Mouse (Mus musculus) midbrain, embryonic 11.5 days (tissue): ENCODE data around the gene Agtpbp1. TPM values are rescaled to one million over a fixed set of nuclear protein-coding genes. Genes with fewer than 3 reads are reported as not detected.

Source experiments
- ATAC-seq: fragments of 200-750 bp; cut with Nextera tagmentation; 2 replicates; pipeline ENCODE4 v1.8.0; 2017; ENCODE audit warnings: moderate TSS enrichment, moderate library complexity; ENCODE audit not compliant: low FRiP score
- DNase-seq: peaks from one replicate; pipeline ENCODE4 v3.0.0; 2015; ENCODE audit warnings: low spot score; ENCODE audit errors: missing footprints
- H3K27ac ChIP-seq: fragments of 300-500 bp; sonication (generic); 2 replicates; pipeline ENCODE4 v1.5.1; 2014; ENCODE audit warnings: low read depth, low read length
- H3K27me3 ChIP-seq: fragments of 300-500 bp; sonication (generic); 2 replicates; pipeline ENCODE4 v1.6.1; 2014; ENCODE audit warnings: mild to moderate bottlenecking, low read length, moderate library complexity, mixed read lengths; ENCODE audit not compliant: control insufficient read depth, insufficient read depth
- H3K36me3 ChIP-seq: fragments of 300-500 bp; sonication (generic); 2 replicates; pipeline ENCODE4 v1.6.1; 2014; ENCODE audit warnings: mild to moderate bottlenecking, low read length, moderate library complexity, mixed read lengths; ENCODE audit not compliant: control insufficient read depth, insufficient read depth
- H3K4me1 ChIP-seq: fragments of 300-500 bp; sonication (generic); 2 replicates; pipeline ENCODE4 v1.6.1; 2014; ENCODE audit warnings: low read length; ENCODE audit not compliant: control insufficient read depth, insufficient read depth
- H3K4me2 ChIP-seq: fragments of 300-500 bp; sonication (generic); 2 replicates; pipeline ENCODE4 v1.6.1; 2014; ENCODE audit warnings: mild to moderate bottlenecking, moderate library complexity
- H3K4me3 ChIP-seq: fragments of 300-500 bp; sonication (generic); 2 replicates; pipeline ENCODE4 v1.5.1; 2014; ENCODE audit warnings: low read depth, low read length
- H3K9ac ChIP-seq: fragments of 300-500 bp; sonication (generic); 2 replicates; pipeline ENCODE4 v1.6.1; 2014; ENCODE audit warnings: low read length
- H3K9me3 ChIP-seq: fragments of 300-500 bp; sonication (generic); 2 replicates; pipeline ENCODE4 v1.6.1; 2016; ENCODE audit warnings: low read length; ENCODE audit not compliant: control insufficient read depth
- WGBS: fragments of 180-500 bp; shearing (Covaris S2); extraction: QIAGEN DNeasy Blood & Tissue Kit; methylation state at CpG from one replicate; pipeline ENCODE4 v1.1.7; 2014; 5-methylcytosine and 5-hydroxymethylcytosine counted together
- polyA plus RNA-seq: library from polyadenylated mRNA; unstranded; fragments of >200 nt; fragmentation: Nextera tagmentation; extraction: Ambion mirVana; gene quantifications from 2 replicates; pipeline ENCODE4 v1.2.1, GENCODE M21; 2014

Gene Agtpbp1
- polyA plus RNA-seq, 1 experiment from 2014 or later, result 22.9 TPM

DNA sequence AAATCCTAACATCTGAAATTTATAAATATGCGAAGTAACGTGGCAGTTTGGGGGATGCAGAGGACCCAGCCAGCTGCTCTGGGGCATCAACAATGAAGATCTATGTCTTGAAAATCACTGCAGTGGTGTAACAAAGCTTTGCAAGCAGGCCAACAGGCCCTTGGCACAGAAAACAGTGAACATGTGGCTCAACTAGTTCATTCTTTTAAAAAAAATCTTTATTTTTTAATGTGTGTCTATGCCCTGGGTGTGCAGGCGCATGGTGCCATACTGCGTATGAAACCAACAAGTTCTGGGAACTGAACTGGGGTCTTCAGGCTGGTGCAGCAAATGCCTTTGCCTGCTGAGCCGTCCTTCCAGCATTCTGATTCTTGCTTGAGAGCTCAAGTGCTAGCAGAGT lies 32.7 kb downstream of the Agtpbp1 start:
- 90% methylated on average over 5 of the region's 5 CpGs for WGBS
- DNase-seq (no peak), ATAC-seq (no peak)
- H3K4me1 ChIP-seq, result peaks cover 8% of the 10 kb centered on the region
- no peaks in the 10 kb centered on the region for H3K9me3 ChIP-seq
- H3K4me3 ChIP-seq, result no peak overlapping the region
- H3K27ac ChIP-seq, result no peak overlapping the region
- H3K9ac ChIP-seq, result no peak overlapping the region
- H3K27me3 ChIP-seq, result peaks cover 2% of the 10 kb centered on the region; the same call in 1 of the 2 replicates
- H3K4me2 ChIP-seq, result no peak overlapping the region
- H3K36me3 ChIP-seq, result no peaks in the 10 kb centered on the region

DNA sequence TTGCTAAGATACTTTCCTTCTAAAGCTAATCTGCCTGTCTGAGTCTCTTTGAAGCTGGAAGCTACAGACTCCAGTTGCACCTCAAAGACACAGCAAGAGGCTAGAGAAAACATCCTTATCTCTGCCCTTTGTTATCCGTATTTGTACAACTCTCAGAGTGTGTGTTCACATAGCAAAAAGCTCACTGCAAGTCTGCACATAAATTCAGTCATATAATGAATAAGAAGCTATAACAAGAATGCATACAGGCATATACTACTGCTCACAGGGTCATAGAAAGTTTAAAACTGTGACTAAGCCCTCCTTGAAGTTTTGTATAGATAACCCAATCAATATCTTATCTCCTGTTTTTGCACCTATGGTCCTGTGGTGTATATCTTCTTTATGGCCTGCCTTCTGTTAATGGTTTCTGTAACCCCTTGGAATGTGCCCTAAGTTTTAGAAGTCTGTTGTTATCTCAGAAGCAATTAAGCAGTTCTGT lies 35.7 kb downstream of the Agtpbp1 start:
- Histone ChIP-seq H3K9ac (no peak overlapping the region), H3K4me3 (no peak overlapping the region), H3K27me3 (no peaks in the 10 kb centered on the region), H3K36me3 (no peaks in the 10 kb centered on the region), H3K4me1 (no peaks in the 10 kb centered on the region), H3K9me3 (no peaks in the 10 kb centered on the region), H3K4me2 (no peak overlapping the region), H3K27ac (no peak overlapping the region)
- no peak for ATAC-seq
- DNase-seq, result no peak
- WGBS, result 76% methylated on average over 1 of the region's 1 CpGs

DNA sequence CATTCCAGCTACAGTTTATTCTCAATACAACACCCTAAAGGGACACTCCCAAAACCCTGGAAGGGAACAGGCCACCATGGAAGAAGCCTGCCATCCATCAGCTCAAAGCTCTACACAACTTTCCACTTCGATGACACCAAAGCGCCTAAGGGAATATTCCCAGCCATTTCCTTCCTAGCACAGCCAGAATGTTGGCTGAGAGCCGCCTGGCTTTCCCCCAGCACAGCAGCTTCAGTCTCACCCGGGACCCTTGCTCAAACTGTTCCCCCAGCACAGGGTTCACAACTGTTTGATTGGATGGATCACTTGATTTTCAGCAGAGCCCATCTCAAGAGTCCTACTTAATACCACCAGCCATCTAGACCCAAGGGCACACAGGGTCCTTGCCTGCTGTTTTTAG lies 37.3 kb downstream of the Agtpbp1 start:
- Histone ChIP-seq H3K27me3 (no peaks in the 10 kb centered on the region), H3K4me2 (no peak overlapping the region), H3K4me3 (no peak overlapping the region), H3K27ac (no peak overlapping the region), H3K36me3 (no peaks in the 10 kb centered on the region), H3K9ac (no peak overlapping the region), H3K4me1 (no peaks in the 10 kb centered on the region), H3K9me3 (no peaks in the 10 kb centered on the region)
- ATAC-seq (no peak), DNase-seq (no peak)
- 86% methylated on average over 4 of the region's 4 CpGs for WGBS

DNA sequence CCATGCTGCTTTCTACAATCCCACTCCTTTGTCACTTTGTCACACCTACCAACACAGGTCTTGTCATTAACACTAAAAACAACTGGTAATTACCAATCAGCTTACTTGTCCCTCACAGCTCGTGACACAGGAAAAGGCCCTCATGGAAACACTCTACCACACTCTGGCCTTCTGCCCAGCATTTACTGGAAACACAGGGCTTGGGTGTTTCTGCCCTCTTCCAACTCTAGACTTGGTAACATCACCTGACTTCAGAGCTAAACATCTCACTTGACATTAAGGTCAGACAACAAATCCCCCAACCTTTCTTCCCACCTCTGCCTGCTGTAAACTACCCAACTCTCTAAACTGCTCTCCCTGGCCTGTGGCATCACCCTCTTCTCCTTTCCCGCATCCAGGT lies 37.9 kb downstream of the Agtpbp1 start:
- WGBS, result 85% methylated on average over 2 of the region's 2 CpGs
- no peak overlapping the region for H3K4me2 ChIP-seq
- no peak overlapping the region for H3K27ac ChIP-seq
- H3K4me1 ChIP-seq, result no peaks in the 10 kb centered on the region
- H3K9me3 ChIP-seq, result no peaks in the 10 kb centered on the region
- H3K36me3 ChIP-seq, result no peaks in the 10 kb centered on the region
- no peak overlapping the region for H3K9ac ChIP-seq
- DNase-seq (no peak), ATAC-seq (no peak)
- no peaks in the 10 kb centered on the region for H3K27me3 ChIP-seq
- no peak overlapping the region for H3K4me3 ChIP-seq

DNA sequence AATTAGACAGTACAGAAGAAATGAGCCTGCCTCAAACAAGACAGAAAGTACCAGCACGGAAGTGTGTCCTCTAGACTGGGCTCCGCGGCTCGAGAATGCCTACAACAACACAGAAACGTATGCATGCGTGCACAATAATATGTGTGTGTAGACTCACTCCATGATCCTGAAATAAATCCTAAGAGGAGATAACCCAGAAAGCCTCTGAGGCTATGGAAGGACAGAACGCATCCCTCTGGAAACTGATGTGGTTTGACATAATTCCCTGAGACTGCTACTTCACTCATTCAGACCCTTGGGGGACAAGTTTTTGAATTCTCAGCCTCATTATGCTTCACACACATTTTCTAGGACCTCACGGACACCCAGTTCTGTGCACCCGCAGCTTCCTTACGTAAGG lies 42.6 kb downstream of the Agtpbp1 start:
- DNase-seq (no peak), ATAC-seq (no peak)
- Histone ChIP-seq H3K36me3 (no peaks in the 10 kb centered on the region), H3K4me2 (no peak overlapping the region), H3K9ac (no peak overlapping the region), H3K9me3 (no peaks in the 10 kb centered on the region), H3K27ac (no peak overlapping the region), H3K27me3 (no peaks in the 10 kb centered on the region), H3K4me3 (no peak overlapping the region), H3K4me1 (no peaks in the 10 kb centered on the region)
- WGBS, result 88% methylated on average over 10 of the region's 10 CpGs

DNA sequence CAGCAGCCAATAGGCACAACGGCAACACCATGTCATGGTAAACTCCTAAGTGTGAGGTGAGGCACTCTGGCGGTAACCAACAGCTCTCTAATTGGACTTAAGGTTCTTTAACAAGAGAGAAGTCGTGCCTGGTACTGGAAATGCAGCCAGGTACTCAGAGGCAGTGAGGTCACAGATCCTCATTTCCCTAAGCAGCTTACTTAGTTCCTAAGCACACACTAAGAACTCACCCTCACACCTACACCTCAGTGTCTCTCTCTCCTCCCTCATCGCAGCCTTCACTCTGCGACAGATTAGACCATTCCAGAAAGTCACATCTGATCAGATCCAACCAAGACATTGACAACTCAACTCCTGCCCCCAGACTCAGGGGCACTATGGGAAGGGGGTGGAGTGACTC lies 45.0 kb downstream of the Agtpbp1 start:
- H3K36me3 ChIP-seq, result no peaks in the 10 kb centered on the region
- no peak overlapping the region for H3K4me2 ChIP-seq
- no peak for DNase-seq
- 79% methylated on average over 5 of the region's 5 CpGs for WGBS
- H3K27me3 ChIP-seq, result no peaks in the 10 kb centered on the region
- no peak overlapping the region for H3K27ac ChIP-seq
- H3K9me3 ChIP-seq, result no peaks in the 10 kb centered on the region
- no peak overlapping the region for H3K4me3 ChIP-seq
- no peak overlapping the region for H3K9ac ChIP-seq
- no peak for ATAC-seq
- H3K4me1 ChIP-seq, result no peaks in the 10 kb centered on the region

DNA sequence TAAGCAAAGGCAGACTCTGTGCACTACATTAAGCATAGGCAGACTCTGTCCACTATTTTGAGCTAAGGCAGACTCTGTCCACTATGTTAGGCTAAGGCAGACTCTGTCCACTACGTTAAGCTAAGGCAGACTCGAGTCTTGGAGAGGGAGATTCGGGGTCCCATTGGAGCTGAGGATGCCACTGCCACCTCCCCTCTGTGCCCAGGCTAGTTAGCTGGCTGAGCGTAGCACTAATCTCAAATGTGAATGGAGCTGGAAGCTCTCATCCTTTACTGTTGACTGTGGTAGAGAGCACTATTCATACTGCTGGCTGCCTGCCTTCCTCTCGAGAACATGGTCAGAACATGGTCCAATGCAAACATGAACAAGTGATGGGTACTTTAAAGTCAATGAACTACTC lies 46.4 kb downstream of the Agtpbp1 start:
- no peak for ATAC-seq
- 92% methylated on average over 5 of the region's 5 CpGs for WGBS

DNA sequence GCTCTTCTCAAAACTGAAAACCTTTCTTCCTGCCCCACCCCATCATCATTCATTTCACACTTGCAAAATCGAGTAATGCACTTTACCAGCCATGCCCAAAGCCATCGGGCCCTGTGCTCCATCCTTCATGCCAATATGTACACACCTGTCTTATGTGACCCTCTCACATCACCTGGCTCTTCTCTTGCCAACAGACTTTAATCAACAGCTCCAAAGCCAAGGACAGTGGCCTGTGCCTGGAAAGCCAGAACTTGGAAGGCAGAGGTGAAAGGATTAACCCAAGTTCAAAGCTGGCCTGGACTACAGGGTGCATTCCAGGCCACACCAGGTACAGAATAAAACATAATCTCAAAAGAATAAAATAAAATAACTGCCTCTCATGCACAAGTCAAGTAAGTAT lies 48.4 kb downstream of the Agtpbp1 start:
- no peak overlapping the region for H3K4me2 ChIP-seq
- H3K27me3 ChIP-seq, result no peaks in the 10 kb centered on the region
- H3K36me3 ChIP-seq, result no peaks in the 10 kb centered on the region
- WGBS, result 82% methylated on average over 2 of the region's 2 CpGs
- H3K27ac ChIP-seq, result no peak overlapping the region
- ATAC-seq (no peak), DNase-seq (no peak)
- H3K9ac ChIP-seq, result no peak overlapping the region
- H3K9me3 ChIP-seq, result no peaks in the 10 kb centered on the region
- H3K4me3 ChIP-seq, result no peak overlapping the region
- no peaks in the 10 kb centered on the region for H3K4me1 ChIP-seq

More for the DNA sequence above, 46.4 kb downstream of the Agtpbp1 start:
- Histone ChIP-seq H3K9me3 (no peaks in the 10 kb centered on the region), H3K27ac (no peak overlapping the region), H3K27me3 (no peaks in the 10 kb centered on the region), H3K36me3 (no peaks in the 10 kb centered on the region), H3K4me1 (no peaks in the 10 kb centered on the region), H3K4me3 (no peak overlapping the region), H3K4me2 (no peak overlapping the region), H3K9ac (no peak overlapping the region)
- no peak for DNase-seq

DNA sequence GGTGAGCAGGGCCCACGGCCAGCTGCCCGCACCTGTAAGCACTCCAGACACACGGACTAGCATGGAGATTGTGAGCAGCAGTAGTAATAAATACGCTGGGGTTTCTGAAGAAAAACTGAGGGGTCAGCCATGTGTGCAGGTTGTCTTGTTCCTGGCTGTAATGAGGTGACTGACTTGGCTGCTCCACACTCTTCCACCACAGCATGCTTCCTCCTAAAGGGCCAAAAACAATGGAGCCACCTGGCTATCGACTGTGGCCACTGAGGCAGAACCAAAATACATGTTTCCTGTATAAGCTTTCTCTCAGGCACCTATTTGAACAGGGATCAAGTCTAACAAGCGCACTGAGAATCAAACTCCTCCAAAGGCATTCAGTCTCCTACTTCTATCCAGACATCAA lies 49.3 kb downstream of the Agtpbp1 start:
- H3K27ac ChIP-seq, result no peak overlapping the region
- no peak overlapping the region for H3K9ac ChIP-seq
- H3K4me2 ChIP-seq, result no peak overlapping the region
- no peaks in the 10 kb centered on the region for H3K9me3 ChIP-seq
- H3K27me3 ChIP-seq, result no peaks in the 10 kb centered on the region
- H3K4me3 ChIP-seq, result no peak overlapping the region
- WGBS, result 85% methylated on average over 6 of the region's 6 CpGs
- DNase-seq (no peak), ATAC-seq (no peak)
- H3K4me1 ChIP-seq, result no peaks in the 10 kb centered on the region
- no peaks in the 10 kb centered on the region for H3K36me3 ChIP-seq

DNA sequence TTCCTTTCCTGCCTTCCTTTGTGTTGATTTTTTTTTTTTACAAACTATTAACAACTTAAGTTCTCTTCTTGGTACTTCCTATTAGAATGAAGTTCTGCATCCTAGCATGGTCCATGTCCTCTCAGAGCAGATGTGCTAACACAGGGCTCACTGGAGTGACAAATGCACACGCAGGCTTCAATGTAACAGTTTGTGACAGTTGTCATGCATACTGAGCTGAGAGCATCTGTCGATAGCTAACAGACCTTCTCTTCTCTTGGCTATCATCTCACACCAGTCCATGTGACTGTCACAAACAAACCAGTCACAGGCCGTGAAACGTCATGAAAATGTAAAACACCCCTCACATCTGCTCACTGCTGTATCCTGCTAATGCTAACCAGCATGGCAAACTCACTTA lies 50.7 kb downstream of the Agtpbp1 start:
- Histone ChIP-seq H3K4me2 (no peak overlapping the region), H3K36me3 (no peaks in the 10 kb centered on the region), H3K9me3 (no peaks in the 10 kb centered on the region), H3K4me3 (no peak overlapping the region), H3K4me1 (no peaks in the 10 kb centered on the region), H3K27ac (no peak overlapping the region), H3K9ac (no peak overlapping the region), H3K27me3 (no peaks in the 10 kb centered on the region)
- no peak for DNase-seq
- 90% methylated on average over 4 of the region's 4 CpGs for WGBS
- no peak for ATAC-seq
